Mouse (Mus musculus): ENCODE data around the gene Mns1.
"Not testable (repeated sequence)": the region's sequence is repeated elsewhere in the genome, so short reads cannot be mapped to it uniquely, and the experiment has no call there.

Mns1 gene

DNA sequence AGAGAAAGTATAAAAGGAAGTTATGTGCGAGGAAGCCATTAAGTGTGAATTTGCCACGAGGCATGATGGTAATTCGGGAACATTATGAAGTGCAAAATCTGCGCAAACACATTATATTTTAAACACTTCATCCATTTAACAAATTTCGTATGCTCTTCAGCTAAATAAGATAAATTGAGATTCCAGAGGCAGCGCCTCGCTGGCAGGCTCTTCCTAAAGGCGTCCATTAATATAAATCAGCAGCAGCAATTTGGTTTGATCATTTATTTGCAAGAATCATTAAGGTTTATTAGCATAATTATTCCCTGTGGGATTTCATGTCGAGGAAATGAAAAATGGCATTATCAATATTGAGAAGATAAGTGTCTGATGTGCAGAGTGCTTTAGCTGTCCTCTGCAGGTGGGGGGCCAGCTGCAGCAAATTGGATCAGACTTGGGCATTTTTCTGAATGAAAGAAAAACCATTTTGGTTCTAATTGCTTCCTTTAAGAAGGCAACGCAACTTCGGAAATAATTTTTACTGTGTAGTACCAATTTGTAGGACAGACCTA is 12.4 kb upstream of the Mns1 start:
- no peak for DNase-seq (ENCODE audit: low spot score)

DNA sequence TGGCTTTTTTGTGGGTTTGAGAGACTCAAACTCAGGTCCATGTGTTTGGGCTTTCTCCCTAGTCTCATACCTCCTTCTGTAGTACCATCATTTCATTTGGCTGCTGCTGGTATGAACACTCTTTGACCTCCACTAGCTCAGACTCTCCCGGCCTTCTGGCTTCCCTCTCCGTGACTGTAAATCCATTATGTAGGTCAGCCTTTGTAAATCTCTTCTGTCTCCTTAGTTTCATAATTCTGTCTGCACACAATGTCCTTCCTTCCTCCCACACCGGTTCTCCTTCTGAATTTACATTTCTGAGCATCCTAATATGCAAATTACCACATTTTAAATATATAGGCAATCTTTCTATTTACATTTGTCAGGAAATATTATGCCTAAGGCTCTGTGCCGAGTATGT is 9.9 kb upstream of the Mns1 start:
- DNase-seq (ENCODE audit: low spot score): no peak

DNA sequence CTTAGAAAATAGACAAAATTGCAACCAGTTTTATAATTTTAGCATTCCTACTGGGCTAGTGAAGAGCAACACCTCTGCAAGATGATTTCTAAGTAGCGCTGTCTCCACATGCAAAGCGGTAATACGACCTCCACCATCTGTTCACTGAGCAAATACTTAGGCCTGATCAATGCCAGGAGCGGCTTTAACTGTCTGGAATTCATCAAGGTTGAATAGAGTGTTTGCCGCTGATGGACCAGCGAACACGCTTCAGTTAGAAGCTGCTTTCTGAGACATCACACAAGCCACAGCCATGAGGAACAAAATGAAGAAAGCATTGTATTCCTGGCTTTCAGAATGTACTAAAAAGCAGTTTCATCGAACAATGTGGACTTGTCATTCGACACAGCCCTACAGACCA is 2.9 kb upstream of the Mns1 start:
- no peak for DNase-seq (ENCODE audit: low spot score)

DNA sequence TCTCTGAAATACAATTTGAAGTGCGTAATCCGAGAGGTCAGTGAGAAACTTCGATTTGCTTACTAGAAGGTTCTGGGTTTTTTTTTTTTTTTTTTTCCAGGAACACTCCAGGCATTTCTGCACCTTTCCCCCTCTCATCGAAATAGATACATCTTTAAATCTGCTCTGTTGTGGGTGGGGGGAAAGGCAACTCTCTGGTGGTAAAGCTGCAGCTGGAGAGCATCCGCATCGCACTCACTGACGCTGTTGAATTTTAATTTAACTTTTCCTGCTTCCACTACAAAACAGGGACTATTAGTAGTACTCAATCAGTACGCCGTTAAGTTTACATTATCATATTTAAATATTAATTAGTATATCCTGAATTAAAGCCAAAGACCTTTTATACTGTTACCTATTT is 938 bp downstream of the Mns1 start:
- no peak for DNase-seq (ENCODE audit: low spot score)

DNA sequence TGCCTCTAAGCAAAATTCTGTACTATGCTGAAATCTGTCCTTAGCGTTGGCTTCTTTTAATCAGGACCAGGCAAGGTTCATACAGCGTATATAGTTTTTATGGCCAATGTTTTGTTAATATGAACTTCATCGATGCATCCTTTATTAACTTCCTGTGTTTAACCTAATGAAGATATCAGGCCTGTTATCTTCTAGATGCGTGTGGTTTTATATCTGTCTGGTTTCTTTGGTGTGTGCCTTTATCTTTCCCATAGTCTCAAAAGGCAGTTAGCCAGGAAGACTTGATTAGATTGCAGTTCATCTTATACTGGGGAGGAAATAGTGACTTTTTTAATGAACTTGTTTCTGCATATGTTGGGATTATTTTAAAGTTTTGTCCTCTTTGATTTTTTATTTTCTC is 2.5 kb downstream of the Mns1 start:
- DNase-seq (ENCODE audit: low spot score): no peak

DNA sequence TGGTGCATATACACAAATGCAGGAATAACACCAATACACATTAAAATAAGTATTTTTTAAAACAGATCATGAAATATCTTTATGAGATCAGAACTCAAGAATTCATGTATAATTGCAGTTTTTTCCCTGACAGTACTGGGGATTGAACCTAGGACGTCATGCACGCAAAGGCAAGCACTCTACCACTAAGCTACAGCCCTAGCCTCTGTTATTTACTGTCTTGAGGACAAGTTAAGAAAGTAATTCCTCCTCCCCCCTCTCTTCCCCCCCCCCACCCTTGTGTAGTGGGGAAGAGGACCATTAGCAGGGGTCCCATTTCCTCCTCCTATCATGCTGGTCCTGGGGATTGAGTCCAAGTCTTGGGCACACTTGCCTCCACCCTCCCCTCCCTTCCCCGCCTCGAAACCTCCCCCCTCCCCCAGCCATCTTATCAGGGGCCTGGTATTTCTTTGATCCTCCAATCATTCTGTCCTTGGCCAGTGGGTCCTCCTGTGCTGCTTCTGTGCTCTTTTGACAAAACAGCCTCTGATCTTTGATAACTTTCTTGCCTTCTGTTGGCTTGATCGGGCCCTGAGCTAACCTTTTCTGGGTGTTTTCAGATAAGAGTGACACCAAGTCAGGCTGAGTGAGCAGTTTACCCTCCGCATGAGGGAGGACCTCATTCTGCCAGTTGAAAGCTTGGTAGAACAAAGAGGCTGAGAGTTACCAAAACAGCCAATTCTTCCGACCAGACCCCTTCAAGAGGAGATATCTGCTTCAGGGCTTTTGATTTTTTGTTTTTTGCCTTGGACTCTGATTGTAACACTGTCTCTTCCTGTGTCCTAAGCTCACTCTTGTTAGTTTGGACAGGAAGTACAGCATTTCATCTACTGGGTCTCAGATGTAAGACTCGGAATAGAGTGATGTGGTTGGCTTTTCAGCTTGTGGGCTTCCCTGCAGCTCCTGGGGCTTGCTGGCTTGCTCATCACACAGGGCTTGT is 3.4 kb downstream of the Mns1 start:
- no peak for DNase-seq (ENCODE audit: low spot score)

DNA sequence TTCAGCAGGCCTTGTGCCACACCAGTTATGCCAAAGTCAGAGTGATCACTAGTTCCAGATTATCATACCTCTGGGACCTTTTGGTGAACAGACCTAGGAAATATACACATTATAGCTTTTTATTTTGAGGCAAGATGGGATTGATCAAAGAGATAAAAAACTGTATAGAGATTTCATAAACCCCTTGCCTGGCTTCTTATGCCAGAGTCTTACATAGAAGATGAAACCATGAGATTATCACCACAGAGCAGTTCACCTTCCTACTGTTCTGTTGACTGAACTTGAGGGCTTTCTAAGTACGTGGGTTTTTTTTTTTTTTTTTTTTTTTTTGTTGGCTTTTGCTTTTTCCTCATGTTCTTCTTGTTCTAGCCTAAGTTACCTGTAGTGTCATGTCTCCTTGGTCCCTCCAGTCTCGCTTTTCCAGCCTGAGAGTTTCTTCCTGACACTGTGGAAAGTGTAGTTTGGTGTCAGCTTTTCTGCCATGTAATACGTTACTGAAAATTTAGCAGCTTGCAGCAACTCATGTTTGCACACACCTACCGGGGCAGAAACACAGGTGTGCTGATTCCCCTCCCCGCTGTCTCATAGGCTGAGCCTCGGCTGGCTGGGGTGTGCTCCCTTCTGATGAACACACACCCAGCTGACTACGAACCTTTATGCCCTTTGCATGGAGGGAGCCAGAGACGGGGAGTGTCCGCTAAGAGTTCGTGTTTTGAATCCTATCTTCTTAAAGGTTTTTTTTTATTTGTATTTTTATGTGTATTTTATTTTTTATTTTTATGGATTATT is 4.3 kb downstream of the Mns1 start:
- no peak for DNase-seq (ENCODE audit: low spot score)

DNA sequence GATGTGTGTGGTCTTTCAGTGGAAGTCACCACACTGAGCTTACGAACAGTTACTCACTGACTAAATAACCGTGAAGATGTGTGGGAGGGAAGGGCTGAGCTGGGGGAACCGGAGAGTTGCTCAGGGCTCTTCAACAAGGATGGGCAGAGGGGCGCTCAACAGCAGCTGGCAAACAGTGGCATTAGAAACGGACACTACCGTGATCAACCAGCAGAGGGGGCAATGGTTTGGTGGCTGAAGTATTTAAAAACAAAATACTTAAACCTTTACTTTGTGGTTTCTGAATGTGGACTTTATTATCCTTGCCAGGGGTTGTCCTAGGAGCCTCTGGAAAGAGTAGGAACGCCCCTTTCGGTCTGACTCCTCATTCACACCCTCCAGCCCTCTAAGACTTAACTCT is 10.2 kb downstream of the Mns1 start:
- no peak for DNase-seq (ENCODE audit: low spot score)

DNA sequence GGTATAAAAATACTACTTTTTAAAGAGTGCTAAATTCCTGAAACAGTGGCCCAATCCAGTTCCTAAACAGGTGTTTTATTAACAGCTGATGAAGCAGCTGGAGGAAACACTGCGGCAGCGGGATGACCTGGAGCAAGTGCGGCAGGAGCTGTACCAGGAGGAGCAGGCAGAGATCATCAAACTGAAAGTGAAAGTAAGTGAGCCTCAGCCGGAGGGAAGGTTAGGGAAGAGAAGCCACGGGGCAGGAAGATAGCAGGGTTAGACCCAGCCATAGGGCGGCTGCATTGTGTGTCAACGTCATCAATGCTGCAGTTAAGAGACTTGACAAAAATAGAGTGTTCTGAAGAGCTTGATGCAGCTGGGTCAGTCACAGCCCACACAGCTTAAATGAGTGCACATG is 11.6 kb downstream of the Mns1 start:
- DNase-seq (ENCODE audit: low spot score): no peak

DNA sequence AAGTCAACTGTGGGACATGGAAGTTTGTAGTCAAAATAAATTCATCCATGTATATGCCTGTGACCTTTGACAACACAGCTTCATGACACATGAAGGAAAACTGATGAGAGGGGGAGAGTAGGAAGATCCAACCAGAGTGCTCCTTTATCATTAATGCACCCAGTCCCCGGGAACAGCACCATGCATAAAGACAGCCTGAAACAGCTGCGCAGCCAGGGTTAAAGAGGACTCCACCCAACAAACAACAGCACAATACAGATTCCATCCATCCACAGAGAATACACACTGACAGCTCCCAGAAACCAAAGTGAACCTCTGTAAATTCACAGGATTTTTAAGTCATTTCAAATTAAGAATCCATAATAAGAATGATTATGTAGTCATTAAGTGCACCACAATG is 12.0 kb downstream of the Mns1 start:
- no peak for DNase-seq (ENCODE audit: low spot score)

DNA sequence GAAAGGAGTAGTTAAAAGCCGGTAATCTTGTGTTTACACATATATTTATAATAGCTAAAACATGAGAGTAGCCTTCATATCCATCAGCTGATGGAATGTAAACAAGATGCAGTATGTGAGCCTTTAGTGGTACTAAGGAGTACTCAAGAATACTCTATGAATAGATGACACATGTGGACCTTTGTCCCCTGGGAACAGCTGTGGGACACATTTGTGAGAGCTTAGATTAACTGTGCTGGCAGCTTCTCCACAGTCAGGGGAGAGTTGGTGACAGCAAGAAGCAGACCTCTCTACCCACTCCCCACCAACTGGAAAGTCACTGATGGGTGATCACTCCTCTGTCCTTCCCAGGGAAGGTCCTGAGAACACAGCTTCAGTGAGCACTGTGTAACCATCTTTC is 12.6 kb downstream of the Mns1 start:
- no peak for DNase-seq (ENCODE audit: low spot score)

DNA sequence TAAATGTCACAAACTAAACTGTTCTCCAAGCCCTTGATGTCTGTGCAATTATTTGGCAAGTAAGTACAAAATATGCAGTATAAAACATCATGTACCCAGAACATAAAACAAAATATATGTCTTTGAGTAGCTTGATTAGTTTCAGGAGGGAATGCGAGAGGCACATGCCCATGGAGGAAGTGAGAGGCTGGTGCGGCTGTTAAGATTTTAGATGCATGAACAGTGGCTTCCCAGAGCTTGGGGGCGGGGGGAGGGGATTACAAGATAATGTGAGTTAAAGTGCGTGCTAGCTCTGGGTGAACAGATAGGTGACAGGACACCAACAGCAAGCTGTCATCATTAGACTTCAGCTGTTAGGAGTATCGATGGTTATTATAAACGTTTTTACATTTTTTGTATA is 13.3 kb downstream of the Mns1 start:
- DNase-seq (ENCODE audit: low spot score): no peak

DNA sequence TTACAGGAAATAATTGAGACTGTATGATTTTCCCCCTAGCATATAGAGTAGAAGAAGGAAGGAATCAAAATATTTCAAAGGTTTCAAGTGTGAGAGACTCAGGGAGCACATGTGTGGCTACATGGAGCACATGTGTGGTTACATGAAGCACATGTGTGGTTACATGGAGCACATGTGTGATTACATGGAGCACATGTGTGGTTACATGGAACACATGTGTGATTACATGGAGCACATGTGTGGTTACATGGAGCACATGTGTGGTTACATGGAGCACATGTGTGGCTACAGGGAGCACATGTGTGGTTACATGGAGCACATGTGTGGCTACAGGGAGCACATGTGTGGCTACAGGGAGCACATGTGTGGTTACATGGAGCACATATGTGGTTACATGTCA is 16.5 kb downstream of the Mns1 start:
- DNase-seq (ENCODE audit: low spot score): not testable (repeated sequence)

DNA sequence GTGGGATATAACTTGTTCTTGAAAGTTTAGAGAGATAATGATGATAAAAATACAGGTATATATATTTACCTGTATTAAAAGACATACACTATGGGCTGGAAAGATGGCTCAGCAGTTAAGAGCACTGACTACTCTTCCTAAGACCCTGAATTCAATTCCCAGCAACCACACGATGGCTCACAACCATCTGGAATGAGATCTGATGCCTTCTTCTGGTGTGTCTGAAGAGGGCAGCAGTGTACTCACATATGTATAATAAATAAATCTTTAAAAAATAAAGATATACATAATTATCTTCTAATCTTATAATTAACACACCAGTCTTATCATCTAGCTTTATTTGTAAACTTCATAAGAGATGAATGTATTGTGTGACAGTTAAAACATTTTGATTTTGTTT is 18.6 kb downstream of the Mns1 start:
- no peak for DNase-seq (ENCODE audit: low spot score)

DNA sequence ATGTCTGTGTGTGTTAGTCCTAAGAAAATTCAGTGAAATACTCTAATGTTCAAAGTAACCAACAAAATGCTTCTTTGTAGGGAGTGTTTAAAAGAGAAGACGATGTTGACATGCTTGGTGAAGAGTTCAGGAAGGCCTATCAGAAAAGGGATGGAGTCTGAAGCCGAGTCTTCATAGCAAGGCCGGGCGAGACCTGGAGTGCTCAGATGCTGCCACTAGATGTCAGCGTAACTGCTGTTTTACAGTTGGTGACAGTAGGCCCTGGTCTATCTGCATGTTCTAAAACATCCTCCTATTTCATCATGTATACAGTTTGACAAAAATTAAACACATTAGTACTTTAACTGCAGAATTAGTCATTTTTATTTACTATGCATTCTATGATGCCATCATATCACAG is 20.4 kb downstream of the Mns1 start:
- DNase-seq (ENCODE audit: low spot score): no peak

DNA sequence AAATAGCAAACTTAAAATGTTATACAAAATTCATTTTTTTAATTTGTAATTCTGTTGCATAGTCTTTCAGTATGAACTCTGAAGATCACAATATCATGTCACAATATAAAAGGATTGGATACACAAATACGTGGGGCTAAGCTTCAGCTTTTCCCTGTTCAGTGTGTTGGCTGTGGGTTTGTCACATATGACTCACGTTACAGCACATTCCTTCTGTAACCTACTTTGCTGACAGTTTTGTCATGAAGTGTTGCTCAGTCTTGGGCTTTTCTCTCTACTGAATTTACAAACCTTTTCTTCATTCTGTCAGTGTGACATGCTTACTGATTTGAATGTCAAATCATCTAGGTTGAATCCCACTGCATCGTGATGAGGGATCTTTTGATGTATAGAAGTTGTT is 21.9 kb downstream of the Mns1 start:
- no peak for DNase-seq (ENCODE audit: low spot score)

DNA sequence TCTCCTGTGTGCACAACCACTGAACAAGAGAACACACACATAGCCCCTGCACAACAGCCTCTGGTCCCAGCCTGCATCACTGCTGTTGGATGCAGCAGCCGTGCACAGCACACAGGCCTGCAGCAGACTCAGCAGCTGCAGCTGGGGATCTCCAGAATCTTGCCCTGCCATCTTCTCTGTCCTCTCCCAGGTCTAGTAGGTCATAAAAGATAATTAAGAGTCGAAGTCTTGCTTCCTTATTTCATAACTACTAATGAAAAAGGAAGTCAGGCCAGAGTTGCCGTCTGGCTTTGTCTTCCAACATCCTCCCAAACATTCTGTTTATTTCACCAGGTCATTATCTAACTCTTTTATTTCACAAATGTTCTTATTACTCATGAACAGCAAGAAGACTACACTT is 23.0 kb downstream of the Mns1 start:
- DNase-seq (ENCODE audit: low spot score): no peak

DNA sequence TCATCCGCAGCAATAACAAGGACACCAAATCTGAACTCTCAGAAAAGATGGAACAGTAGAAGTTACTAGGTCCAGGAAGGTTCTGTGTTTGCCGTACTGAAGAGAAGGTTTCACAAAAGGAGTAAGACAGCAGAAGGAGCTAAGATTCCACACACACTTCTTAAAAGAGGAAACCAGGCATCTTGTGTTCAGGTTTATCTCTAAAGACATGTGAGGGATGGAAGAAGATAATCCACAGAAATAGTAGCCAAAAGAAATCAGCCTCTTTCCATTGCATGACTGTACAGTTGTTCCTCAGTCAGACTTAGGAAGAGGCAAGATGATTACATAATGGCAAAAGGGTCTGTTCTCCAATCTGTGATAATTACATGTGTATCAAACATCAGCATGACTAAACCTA is 24.6 kb downstream of the Mns1 start:
- no peak for DNase-seq (ENCODE audit: low spot score)

DNA sequence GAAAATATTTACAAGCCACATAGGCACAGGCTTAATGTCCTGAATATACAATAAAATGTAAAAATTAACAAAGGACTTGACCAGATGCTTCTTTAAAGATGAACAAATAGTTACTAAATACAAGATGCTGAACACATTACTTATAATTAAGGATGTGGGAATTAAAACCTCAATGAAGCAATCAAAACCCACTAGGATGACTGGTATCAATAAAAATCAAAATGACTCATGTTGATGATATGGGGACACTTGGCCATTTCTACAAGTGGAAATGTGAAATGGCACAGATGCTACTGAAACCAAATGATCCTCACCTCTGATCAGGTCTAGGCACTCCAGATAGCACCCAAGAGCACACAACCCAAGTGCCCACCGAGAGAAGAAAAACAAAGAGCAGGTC is 27.0 kb downstream of the Mns1 start:
- DNase-seq (ENCODE audit: low spot score): no peak

DNA sequence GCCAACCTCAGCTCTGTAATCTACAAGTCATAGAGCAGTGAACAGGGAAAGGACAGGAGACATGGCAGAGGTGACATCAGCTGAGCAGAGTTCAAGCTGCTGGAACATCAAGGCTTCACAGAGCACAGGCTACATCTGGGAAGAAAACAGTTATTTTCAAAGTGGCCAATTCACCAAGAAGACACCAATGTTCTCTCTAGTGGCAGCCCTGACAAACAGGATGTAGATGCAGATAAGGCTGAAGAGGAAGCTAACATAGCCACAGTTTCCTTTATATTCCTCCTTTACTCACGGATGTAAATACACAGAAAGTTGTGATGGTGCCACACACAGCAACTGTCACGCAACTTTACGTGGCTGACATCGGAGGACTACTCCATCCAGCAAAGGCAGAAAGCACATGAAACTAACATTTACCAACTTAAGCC is 28.0 kb downstream of the Mns1 start:
- no peak for DNase-seq (ENCODE audit: low spot score)

DNA sequence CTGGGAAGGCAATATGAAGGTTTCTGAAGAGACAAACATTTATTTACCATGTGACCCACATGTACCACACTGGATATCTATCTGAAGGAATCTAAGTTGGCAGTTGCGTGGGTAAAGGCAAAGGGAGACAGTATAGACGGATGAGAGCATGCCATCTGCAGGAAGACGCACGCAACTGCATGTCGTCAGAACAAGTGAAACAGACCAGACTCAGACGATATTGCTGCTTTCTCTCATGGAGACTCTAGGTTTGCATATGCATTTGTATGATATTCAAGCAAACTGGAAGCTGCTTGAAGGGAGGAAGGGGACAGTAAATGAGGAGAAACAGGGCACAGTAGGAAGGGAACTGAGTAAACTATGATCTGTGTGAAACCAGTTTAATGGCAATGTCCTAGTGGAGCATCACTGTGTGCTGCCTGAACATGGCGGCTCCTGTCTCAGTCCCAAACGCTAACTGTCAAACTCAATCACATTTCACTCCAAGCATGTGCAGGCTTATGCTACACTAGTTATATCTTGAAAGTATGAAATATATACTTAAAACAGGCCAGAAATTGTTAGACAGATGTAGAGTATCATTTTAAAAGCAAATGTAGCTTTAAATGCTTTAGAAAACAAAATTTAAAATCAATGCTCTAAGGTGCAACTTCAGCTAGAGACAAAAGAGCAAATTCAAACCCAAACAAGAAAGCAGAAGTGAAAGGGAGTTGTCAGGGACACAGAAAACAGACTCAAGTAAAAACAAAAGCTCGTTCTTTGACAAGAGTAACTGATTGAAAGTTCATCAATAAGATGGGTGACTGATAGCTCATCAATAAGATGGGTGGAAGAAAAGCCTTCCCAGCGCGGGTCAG is 30.0 kb downstream of the Mns1 start:
- no peak for DNase-seq (ENCODE audit: low spot score)

DNA sequence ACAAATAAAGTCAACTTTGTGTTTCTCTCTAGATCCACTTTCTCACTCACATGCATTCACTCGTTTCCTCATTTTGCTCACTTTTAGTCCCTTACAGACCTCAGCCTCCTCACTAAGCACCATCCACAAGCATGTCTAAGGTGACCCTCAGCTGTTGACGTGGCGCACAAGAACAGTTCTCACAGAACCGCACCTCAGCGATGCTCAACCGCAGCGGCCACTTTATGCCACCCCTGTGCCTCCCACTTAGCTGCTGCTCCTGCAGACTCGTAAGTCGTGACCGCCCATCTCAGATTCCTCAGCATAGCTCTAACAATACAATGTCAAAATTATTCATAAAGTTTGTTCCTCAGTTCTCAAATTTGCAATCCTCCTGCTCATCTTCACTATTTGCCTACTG is 30.8 kb downstream of the Mns1 start:
- no peak for DNase-seq (ENCODE audit: low spot score)

All from urinary bladder, postnatal 10 days (tissue).